Mouse (Mus musculus) intestine, embryonic 14.5 days (tissue): Measurements from ENCODE around the gene Hoxa4. TPM values are rescaled to one million over a fixed set of nuclear protein-coding genes. Genes with fewer than 3 reads are reported as not detected.

Experiments used
- ATAC-seq: fragments of 200-750 bp; cut with Nextera tagmentation; replicated peaks from 2 replicates; pipeline ENCODE4 v1.8.0; 2017; ENCODE audit warnings: low read depth, moderate number of reproducible peaks, moderate TSS enrichment, moderate library complexity; ENCODE audit not compliant: low FRiP score, low TSS enrichment
- DNase-seq: peaks from one replicate; pipeline ENCODE4 v3.0.0-alpha.2; 2018; ENCODE audit warnings: low spot score
- H3K27ac ChIP-seq: fragments of 300-500 bp; sonication (generic); 2 replicates; pipeline ENCODE4 v1.5.1; 2014; ENCODE audit warnings: low read depth, mild to moderate bottlenecking, control low read depth
- H3K27me3 ChIP-seq: fragments of 300-500 bp; sonication (generic); replicated peaks from 2 replicates; pipeline ENCODE4 v1.6.1; 2014; ENCODE audit warnings: low read length, control low read depth; ENCODE audit not compliant: control insufficient read depth, insufficient read depth
- H3K36me3 ChIP-seq: fragments of 300-500 bp; sonication (generic); 2 replicates; pipeline ENCODE4 v1.6.1; 2014; ENCODE audit warnings: low read length, control low read depth; ENCODE audit not compliant: control insufficient read depth, insufficient read depth
- H3K4me1 ChIP-seq: fragments of 300-500 bp; sonication (generic); replicated peaks from 2 replicates; pipeline ENCODE4 v1.6.1; 2014; ENCODE audit warnings: low read length, control low read depth, mixed read lengths; ENCODE audit not compliant: control insufficient read depth, insufficient read depth
- H3K4me2 ChIP-seq: fragments of 300-500 bp; sonication (generic); 2 replicates; pipeline ENCODE4 v1.6.1; 2014; ENCODE audit warnings: low read length
- H3K4me3 ChIP-seq: fragments of 300-500 bp; sonication (generic); 2 replicates; pipeline ENCODE4 v1.5.1; 2014; ENCODE audit warnings: low read depth, low read length, control low read depth, mixed read lengths
- H3K9ac ChIP-seq: fragments of 300-500 bp; sonication (generic); 2 replicates; pipeline ENCODE4 v1.6.1; 2014; ENCODE audit warnings: mild to moderate bottlenecking, low read length
- H3K9me3 ChIP-seq: fragments of 300-500 bp; sonication (generic); 2 replicates; pipeline ENCODE4 v1.6.1; 2016; ENCODE audit warnings: low read length, control low read depth; ENCODE audit not compliant: control insufficient read depth
- WGBS: fragments of 180-500 bp; shearing (Covaris S2); extraction: QIAGEN DNeasy Blood & Tissue Kit; methylation state at CpG from one replicate; pipeline ENCODE4 v1.1.7; 2014; 5-methylcytosine and 5-hydroxymethylcytosine counted together
- polyA plus RNA-seq: library from polyadenylated mRNA; unstranded; fragments of >200 nt; fragmentation: Nextera tagmentation; extraction: Ambion mirVana; gene quantifications from 2 replicates; pipeline ENCODE4 v1.2.1, GENCODE M21; 2014

Gene Hoxa4
- polyA plus RNA-seq, 1 experiment from 2014 or later = 7.5 TPM

- ATAC-seq (no peak), DNase-seq (peak; percentile 80)
- Histone ChIP-seq H3K4me3 (peak overlapping the region; percentile 59), H3K27ac (peak overlapping the region; percentile 95), H3K9me3 (no peaks in the 10 kb centered on the region), H3K27me3 (0 out of 2 replicates have a peak, but pooled peaks cover 8% of the 10 kb centered on the region), H3K9ac (peak overlapping the region; percentile 87), H3K4me1 (peaks cover 38% of the 10 kb centered on the region), H3K4me2 (peak overlapping the region; percentile 70), H3K36me3 (peaks cover 4% of the 10 kb centered on the region; the same call in 1 of the 2 replicates)
- WGBS = 15% methylated on average over 28 of the region's 28 CpGs
These were observed 25.8 kb downstream of the Hoxa4 start for GRCm38 (mm10) chr6:52165441-52166370.

- peak within 1 kb of the TSS; percentile 70 for H3K4me2 ChIP-seq
- ATAC-seq = no peak
- H3K4me3 ChIP-seq = peak within 1 kb of the TSS; percentile 59
- H3K9ac ChIP-seq = peak within 1 kb of the TSS; percentile 87
- H3K36me3 ChIP-seq = peaks cover 4% of the 10 kb centered on the region; the same call in 1 of the 2 replicates
- 10% methylated on average over 25 of the region's 25 CpGs for WGBS
- peak within 1 kb of the TSS; percentile 95 for H3K27ac ChIP-seq
- 0 out of 2 replicates have a peak, but pooled peaks cover 8% of the 10 kb centered on the region for H3K27me3 ChIP-seq
- no peaks in the 10 kb centered on the region for H3K9me3 ChIP-seq
- H3K4me1 ChIP-seq = peaks cover 38% of the 10 kb centered on the region
- DNase-seq = peak; percentile 82
These were observed 26.7 kb downstream of the Hoxa4 start, which contains the start of gene Hoxa2 for GRCm38 (mm10) chr6:52164626-52165440. TSS of gene Hoxa2 (minus strand) at chr6:52164831.

DNA sequence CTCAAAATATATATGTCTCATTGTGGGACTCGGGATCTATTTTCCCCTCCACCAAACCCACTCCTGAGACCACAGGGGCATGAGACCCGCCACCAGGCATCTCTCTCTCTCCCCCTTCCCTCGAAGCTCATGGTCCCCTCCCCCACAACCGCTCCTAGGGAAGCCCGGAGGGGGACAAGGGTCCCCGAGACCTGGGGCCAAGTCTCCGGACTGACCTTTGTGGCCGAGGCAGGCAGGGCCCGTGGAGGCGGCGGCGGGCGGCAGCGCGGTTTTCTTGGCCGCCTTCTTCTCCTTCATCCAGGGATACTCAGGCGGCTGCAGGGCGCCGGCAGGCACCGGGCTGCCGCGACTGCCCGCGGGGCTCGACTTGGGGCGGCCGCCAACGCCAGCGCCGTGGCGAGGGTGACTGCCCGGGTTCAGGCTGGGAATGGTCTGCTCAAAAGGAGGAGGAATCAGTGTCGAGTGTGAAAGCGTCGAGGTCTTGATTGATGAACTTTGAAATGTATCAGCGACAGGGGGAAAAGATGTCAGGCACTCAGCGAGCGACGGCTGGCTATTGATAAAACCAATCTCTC lies 27.4 kb downstream of the Hoxa4 start:
- peak; percentile 83 for DNase-seq
- WGBS = 4% methylated on average over 39 of the region's 39 CpGs

DNA sequence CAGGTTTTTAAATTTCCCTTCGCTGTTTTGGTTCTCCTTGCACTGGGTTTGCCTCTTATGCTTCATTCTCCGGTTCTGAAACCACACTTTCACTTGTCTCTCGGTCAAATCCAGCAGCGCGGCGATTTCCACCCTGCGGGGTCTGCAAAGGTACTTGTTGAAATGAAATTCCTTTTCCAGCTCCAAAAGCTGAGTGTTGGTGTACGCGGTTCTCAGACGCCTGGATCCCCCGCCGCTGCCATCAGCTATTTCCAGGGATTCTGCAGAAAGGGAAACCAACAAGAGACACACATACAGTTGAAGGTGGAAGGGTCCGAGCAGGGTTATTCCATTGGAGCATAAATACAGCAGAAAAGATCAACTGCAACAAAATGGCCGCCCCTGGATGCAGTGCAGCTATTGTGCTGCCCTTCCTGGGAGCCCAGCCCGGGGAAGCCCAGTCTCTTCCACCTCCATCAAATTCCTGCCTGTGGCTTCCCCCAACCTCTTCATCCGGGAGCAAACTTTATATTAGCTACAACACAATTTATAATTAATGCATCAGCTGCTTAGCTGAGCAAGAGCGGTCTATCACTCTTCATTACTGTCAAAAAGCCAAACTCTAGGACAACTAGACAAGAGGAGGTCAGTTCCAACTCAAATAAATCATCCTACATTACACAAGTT lies 28.1 kb downstream of the Hoxa4 start:
- peak; percentile 84 for DNase-seq
- 0 out of 2 replicates have a peak, but pooled peaks have one; percentile 7 for ATAC-seq
- Histone ChIP-seq H3K27me3 (0 out of 2 replicates have a peak, but pooled peaks cover 8% of the 10 kb centered on the region), H3K36me3 (peaks cover 4% of the 10 kb centered on the region; the same call in 1 of the 2 replicates), H3K9me3 (no peaks in the 10 kb centered on the region), H3K27ac (peak overlapping the region; percentile 95), H3K4me3 (peak overlapping the region; percentile 59), H3K4me2 (peak overlapping the region; percentile 70), H3K9ac (peak overlapping the region; percentile 87), H3K4me1 (peaks cover 43% of the 10 kb centered on the region)
- 24% methylated on average over 17 of the region's 17 CpGs for WGBS

More for the DNA sequence above, 27.4 kb downstream of the Hoxa4 start:
- Histone ChIP-seq H3K4me2 (peak overlapping the region; percentile 70), H3K9ac (peak overlapping the region; percentile 87), H3K4me3 (peak overlapping the region; percentile 59), H3K27ac (peak overlapping the region; percentile 95), H3K4me1 (peaks cover 44% of the 10 kb centered on the region), H3K36me3 (peaks cover 4% of the 10 kb centered on the region; the same call in 1 of the 2 replicates), H3K9me3 (no peaks in the 10 kb centered on the region), H3K27me3 (0 out of 2 replicates have a peak, but pooled peaks cover 8% of the 10 kb centered on the region)
- ATAC-seq = 0 out of 2 replicates have a peak, but pooled peaks have one; percentile 9

GRCm38 (mm10) chr6:52162611-52163365 lies 28.8 kb downstream of the Hoxa4 start:
- Histone ChIP-seq H3K9me3 (no peaks in the 10 kb centered on the region), H3K27ac (peak overlapping the region; percentile 95), H3K9ac (peak overlapping the region; percentile 87), H3K4me3 (peak overlapping the region; percentile 59), H3K36me3 (peaks cover 4% of the 10 kb centered on the region; the same call in 1 of the 2 replicates), H3K4me2 (peak overlapping the region; percentile 70), H3K4me1 (peaks cover 38% of the 10 kb centered on the region), H3K27me3 (0 out of 2 replicates have a peak, but pooled peaks cover 3% of the 10 kb centered on the region)
- ATAC-seq = no peak
- DNase-seq = peak; percentile 68
- 31% methylated on average over 14 of the region's 14 CpGs for WGBS

DNA sequence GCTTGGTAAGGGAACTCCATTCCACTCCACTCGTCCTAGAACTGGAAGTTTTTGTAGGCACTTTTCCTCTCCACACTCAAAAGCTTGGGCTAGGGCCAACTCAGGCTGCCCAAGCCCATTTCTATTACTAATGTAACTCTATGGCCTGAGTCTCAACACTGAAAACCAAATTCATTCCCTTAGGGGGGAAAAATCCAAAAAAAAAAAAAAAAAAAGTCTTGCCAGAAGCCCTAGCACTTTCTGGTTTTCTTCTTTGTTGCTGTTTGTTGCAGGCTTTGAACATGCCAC lies 29.5 kb downstream of the Hoxa4 start:
- WGBS = 17% methylated on average over 1 of the region's 1 CpGs
- H3K4me2 ChIP-seq = peak overlapping the region; percentile 70
- H3K27ac ChIP-seq = peak overlapping the region; percentile 28
- ATAC-seq (no peak), DNase-seq (peak; percentile 69)
- H3K4me3 ChIP-seq = peak overlapping the region; percentile 59
- H3K9ac ChIP-seq = peak overlapping the region; percentile 87
- peaks cover 42% of the 10 kb centered on the region for H3K4me1 ChIP-seq
- H3K9me3 ChIP-seq = no peaks in the 10 kb centered on the region
- H3K36me3 ChIP-seq = peaks cover 4% of the 10 kb centered on the region; the same call in 1 of the 2 replicates
- peaks cover 9% of the 10 kb centered on the region for H3K27me3 ChIP-seq

GRCm38 (mm10) chr6:52161336-52162092 lies 30.0 kb downstream of the Hoxa4 start:
- Histone ChIP-seq H3K9ac (peak overlapping the region; percentile 87), H3K4me2 (peak overlapping the region; percentile 70), H3K4me1 (peaks cover 44% of the 10 kb centered on the region), H3K4me3 (peak overlapping the region; percentile 59), H3K9me3 (no peaks in the 10 kb centered on the region), H3K36me3 (peaks cover 4% of the 10 kb centered on the region; the same call in 1 of the 2 replicates), H3K27me3 (peaks cover 13% of the 10 kb centered on the region), H3K27ac (peak overlapping the region; percentile 93)
- ATAC-seq (no peak), DNase-seq (peak; percentile 16)
- 14% methylated on average over 8 of the region's 8 CpGs for WGBS
